Mouse (Mus musculus) small intestine, adult 2 months (tissue): Measurements from ENCODE around the gene Slc7a5. TPM values are rescaled to one million over a fixed set of nuclear protein-coding genes. Genes with fewer than 3 reads are reported as not detected.

ENCODE experiments used
- H3K27ac ChIP-seq: fragments of 200-500 bp; 2 replicates; pipeline ENCODE4 v1.5.1; 2012; ENCODE audit warnings: low read depth, low read length, control low read depth, inconsistent platforms; ENCODE audit not compliant: insufficient read depth
- H3K27me3 ChIP-seq: fragments of 200-500 bp; 2 replicates; pipeline ENCODE4 v1.6.1; 2012; ENCODE audit warnings: mild to moderate bottlenecking, moderate library complexity, low read length, inconsistent platforms; ENCODE audit not compliant: control insufficient read depth, insufficient read depth
- H3K36me3 ChIP-seq: fragments of 200-500 bp; 2 replicates; pipeline ENCODE4 v1.6.1; 2012; ENCODE audit warnings: mild to moderate bottlenecking, low read length, control low read depth, inconsistent platforms; ENCODE audit not compliant: control insufficient read depth, insufficient read depth
- H3K4me1 ChIP-seq: fragments of 200-500 bp; 2 replicates; pipeline ENCODE4 v1.6.1; 2012; ENCODE audit warnings: low read length, inconsistent platforms, mixed read lengths; ENCODE audit not compliant: control insufficient read depth, insufficient read depth, insufficient read length
- H3K4me3 ChIP-seq: fragments of 200-500 bp; 2 replicates; pipeline ENCODE4 v1.5.1; 2012; ENCODE audit warnings: low read depth, mild to moderate bottlenecking, control low read depth, inconsistent platforms, low read length, moderate library complexity
- CTCF ChIP-seq: fragments of 200-500 bp; IDR thresholded peaks from 2 replicates; pipeline ENCODE4 v1.5.1; 2012; ENCODE audit warnings: low read depth, mild to moderate bottlenecking, control low read depth, inconsistent platforms, low read length, moderate library complexity, mixed read lengths; ENCODE audit not compliant: insufficient replicate concordance, insufficient read length; ENCODE audit errors: extremely low read depth
- POLR2A ChIP-seq: fragments of 200-500 bp; IDR thresholded peaks from 2 replicates; pipeline ENCODE4 v1.6.1; 2012; ENCODE audit warnings: low read depth, mild to moderate bottlenecking, control low read depth, inconsistent platforms, low read length, moderate library complexity
- WGBS: fragments of 180-500 bp; shearing (Covaris S2); methylation state at CpG from one replicate; pipeline ENCODE4 v1.1.7; 2018; 5-methylcytosine and 5-hydroxymethylcytosine counted together
- polyA plus RNA-seq: library from polyadenylated mRNA; depleted of rRNA; stranded (reverse); fragments of >200 nt; gene quantifications from 2 replicates; pipeline ENCODE4 v1.2.3, GENCODE M21; 2012

The Slc7a5 gene
- polyA plus RNA-seq, 1 experiment, result 11.5 TPM

GRCm38 (mm10) chr8:121950749-121951655 lies 43.5 kb upstream of the Slc7a5 start:
- Histone ChIP-seq H3K4me3 (peak overlapping the region; percentile 84), H3K4me1 (peaks cover 21% of the 10 kb centered on the region), H3K27me3 (no peaks in the 10 kb centered on the region), H3K27ac (peak overlapping the region; percentile 97), H3K36me3 (peaks cover under 1% of the 10 kb centered on the region; the same call in 1 of the 2 replicates)
- 2% methylated on average over 97 of the region's 97 CpGs for WGBS
- TF ChIP-seq CTCF (peak; percentile 14; the same call in 1 of the 2 replicates), POLR2A (peak; percentile 84; the same call in 1 of the 2 replicates)

DNA sequence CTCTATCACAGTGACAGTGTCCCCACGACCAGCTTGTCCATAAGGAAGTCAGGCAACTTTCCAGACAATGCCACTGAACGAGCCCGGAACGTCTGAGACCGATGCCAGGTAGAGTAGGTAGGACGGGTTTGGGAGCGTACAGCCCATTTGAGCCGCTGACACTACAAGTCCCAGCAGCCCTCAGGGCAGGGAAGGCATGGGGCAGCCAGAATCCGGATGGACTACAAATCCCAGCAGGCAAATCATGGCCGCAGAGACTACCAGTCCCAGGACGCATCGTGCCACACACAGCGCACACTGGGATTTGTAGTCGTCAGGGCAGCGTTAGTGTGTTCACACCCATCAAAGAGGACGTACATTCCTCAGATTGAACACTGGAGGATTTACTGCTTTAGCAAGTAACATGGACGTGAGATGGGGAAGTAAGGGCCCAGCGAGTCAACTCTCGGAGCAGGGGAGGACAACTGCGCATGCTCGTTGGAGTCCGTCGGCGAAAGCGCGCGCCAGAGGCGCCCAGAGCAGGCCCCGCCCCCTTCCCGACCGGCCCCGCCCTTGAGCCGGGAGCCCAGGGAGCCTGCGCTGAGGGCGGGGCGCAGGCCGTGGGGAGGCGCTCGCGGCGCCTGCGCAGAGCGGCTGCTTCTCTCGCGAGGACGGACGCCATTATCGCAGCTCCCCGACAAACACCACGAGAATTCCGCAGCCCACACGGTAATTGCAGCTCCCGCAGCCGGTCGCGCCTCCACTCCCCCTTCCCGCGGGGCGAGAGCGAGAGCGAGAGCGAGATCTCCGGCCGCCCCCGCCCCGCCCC lies 42.7 kb upstream of the Slc7a5 start:
- WGBS, result under 1% methylated on average over 66 of the region's 66 CpGs
- Histone ChIP-seq H3K27me3 (no peaks in the 10 kb centered on the region), H3K36me3 (no peaks in the 10 kb centered on the region; the same call in 1 of the 2 replicates), H3K27ac (peak overlapping the region; percentile 97), H3K4me1 (peaks cover 21% of the 10 kb centered on the region), H3K4me3 (peak overlapping the region; percentile 84)
- TF ChIP-seq POLR2A (peak; percentile 74), CTCF (no peak)

GRCm38 (mm10) chr8:121949222-121949800 lies 41.8 kb upstream of the Slc7a5 start, which contains the start of gene Banp:
Gene Banp, plus strand, starts transcription at chr8:121949750.
- H3K36me3 ChIP-seq, result no peaks in the 10 kb centered on the region; the same call in 1 of the 2 replicates
- 32% methylated on average over 6 of the region's 6 CpGs for WGBS
- peaks cover 18% of the 10 kb centered on the region for H3K4me1 ChIP-seq
- no peaks in the 10 kb centered on the region for H3K27me3 ChIP-seq
- peak within 1 kb of the TSS; percentile 84 for H3K4me3 ChIP-seq
- peak within 1 kb of the TSS; percentile 97 for H3K27ac ChIP-seq
- TF ChIP-seq POLR2A (no peak), CTCF (no peak)

DNA sequence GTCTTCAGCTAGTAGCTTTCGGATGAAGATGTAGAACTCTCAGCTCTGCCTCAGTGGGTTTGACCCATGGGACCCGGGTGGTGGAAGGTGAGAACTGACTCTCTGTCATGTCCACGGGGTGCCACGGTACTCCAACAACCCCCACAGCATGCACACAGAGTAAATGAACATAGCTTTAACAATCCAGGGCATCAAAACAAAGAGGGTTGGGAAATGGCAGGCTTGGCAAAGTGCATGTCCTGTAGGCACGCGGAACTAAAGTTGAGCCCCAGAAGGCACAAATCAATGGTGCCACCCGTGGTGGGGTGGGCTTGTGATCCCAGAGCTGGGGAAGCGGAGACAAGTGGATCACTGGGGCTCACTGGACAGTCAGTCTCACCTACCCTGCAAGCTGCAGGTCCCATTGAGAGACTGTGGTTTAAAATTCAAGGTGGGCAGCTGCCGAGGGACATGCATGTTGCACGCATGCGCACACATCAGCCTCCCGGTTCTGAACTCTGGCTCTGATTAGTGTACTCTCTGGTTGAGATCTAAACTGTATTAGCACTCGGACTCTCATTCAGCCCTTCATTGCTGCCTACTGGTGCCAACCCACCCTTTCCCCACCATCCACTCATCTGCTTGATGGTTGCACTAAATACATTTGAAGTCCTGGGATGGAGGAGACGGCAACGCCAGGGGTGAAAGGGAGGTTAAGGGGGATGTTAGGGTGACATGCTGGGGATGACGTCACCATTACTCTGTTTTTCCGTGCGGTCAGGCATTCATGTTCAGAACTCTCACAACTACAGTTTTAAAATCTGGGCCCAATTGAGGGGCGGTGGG lies 41.0 kb upstream of the Slc7a5 start:
- Histone ChIP-seq H3K27me3 (no peaks in the 10 kb centered on the region), H3K4me3 (peak overlapping the region; percentile 59), H3K36me3 (no peaks in the 10 kb centered on the region), H3K4me1 (peaks cover 18% of the 10 kb centered on the region), H3K27ac (no peak overlapping the region)
- TF ChIP-seq CTCF, result no peak
- no peak for TF ChIP-seq POLR2A
- 48% methylated on average over 19 of the region's 19 CpGs for WGBS

DNA sequence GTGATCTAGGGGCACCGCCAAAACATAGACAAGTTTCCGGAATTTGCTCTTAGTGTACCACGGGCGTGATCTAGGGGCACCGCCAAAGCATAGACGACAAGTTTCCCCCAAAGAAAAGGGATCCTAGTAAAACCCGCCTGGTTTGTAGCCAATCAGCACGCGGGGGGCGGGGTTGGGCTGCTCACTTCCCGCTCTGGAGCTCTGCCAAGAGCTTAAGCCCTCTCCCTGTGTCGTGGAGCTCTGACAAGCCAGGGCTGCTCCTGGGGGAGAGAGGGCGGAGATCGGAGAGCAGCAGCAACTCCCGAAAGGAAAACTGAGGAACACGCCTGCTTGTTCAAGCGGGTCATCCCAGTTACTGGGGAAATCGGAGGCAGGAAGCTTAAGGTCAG lies 40.3 kb upstream of the Slc7a5 start:
- TF ChIP-seq CTCF, result no peak
- no peak for TF ChIP-seq POLR2A
- no peaks in the 10 kb centered on the region for H3K36me3 ChIP-seq
- under 1% methylated on average over 18 of the region's 18 CpGs for WGBS

GRCm38 (mm10) chr8:121947047-121947752 lies 39.7 kb upstream of the Slc7a5 start:
- H3K4me1 ChIP-seq, result peaks cover 16% of the 10 kb centered on the region
- no peak overlapping the region for H3K27ac ChIP-seq
- TF ChIP-seq POLR2A, result no peak
- TF ChIP-seq CTCF, result no peak
- H3K27me3 ChIP-seq, result no peaks in the 10 kb centered on the region
- 45% methylated on average over 19 of the region's 19 CpGs for WGBS
- peak overlapping the region; percentile 59 for H3K4me3 ChIP-seq
- no peaks in the 10 kb centered on the region for H3K36me3 ChIP-seq

More for the DNA sequence above, 40.3 kb upstream of the Slc7a5 start:
- no peaks in the 10 kb centered on the region for H3K27me3 ChIP-seq
- peaks cover 19% of the 10 kb centered on the region for H3K4me1 ChIP-seq
- no peak overlapping the region for H3K27ac ChIP-seq
- peak overlapping the region; percentile 59 for H3K4me3 ChIP-seq
